Comparison of ENCODE assay signal across 28 mouse cellular contexts in the genomic region with DNA sequence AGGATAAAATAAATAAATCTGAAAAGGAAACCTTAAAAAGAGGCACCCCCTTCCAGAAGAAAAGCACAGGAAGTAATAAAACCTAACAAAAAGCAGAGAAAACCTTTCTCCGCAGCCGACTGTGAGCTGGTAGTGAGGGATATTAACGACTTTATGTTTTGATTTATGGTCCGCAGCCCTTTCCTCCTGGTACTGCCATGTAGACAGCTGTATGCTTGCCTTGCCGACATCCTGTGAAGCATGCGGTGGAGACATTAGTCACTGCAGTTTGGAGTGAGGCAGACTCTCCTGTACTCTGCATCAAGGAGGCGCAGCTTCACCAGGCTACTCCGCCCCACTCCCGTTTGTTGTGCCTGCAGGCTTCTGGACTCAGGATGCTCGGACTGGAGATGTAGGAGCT. TPM values are rescaled to one million over a fixed set of nuclear protein-coding genes. Genes with fewer than 3 reads are reported as not detected.
DNase-seq lines count a peak whose midpoint lies in the region; ATAC-seq and TF ChIP-seq lines count a peak whose summit lies in the region.
"Had no signal": no experiment of that assay in that cellular context is flagged by ENCODE, and none has a peak within 500 bp of the region (broad histone marks: within the 10 kb centered on the region; RNA-seq: fewer than 3 reads in every experiment).

No protein-coding gene starts in this region.

- WGBS in limb, embryonic 10.5 days, result 48% methylated on average over 10 of the region's 10 CpGs
- WGBS in limb, embryonic 14.5 days, result 19% methylated on average over 10 of the region's 10 CpGs
- 67% methylated on average over 10 of the region's 10 CpGs for WGBS in hindbrain, embryonic 13.5 days

- H3K4me3 ChIP-seq in limb, embryonic 10.5 days, result no peak overlapping the region
- H3K4me3 ChIP-seq in limb, embryonic 14.5 days (replicated peaks; ENCODE audit: low read length), result no peak overlapping the region
- H3K4me3 ChIP-seq in hindbrain, embryonic 13.5 days, result no peak overlapping the region
- H3K4me3 ChIP-seq: embryonic facial prominence, embryonic 10.5 days; embryonic facial prominence, embryonic 12.5 days; erythroblast, embryonic 14.5 days; forebrain, embryonic 10.5 days; forebrain, embryonic 12.5 days had no signal

- H3K27ac ChIP-seq in limb, embryonic 10.5 days, result 0 out of 2 replicates have a peak overlapping the region, but pooled peaks have one; percentile 25
- H3K27ac ChIP-seq in limb, embryonic 14.5 days (replicated peaks; ENCODE audit: low read depth, low read length), result no peak overlapping the region
- H3K27ac ChIP-seq in hindbrain, embryonic 13.5 days, result no peak overlapping the region
- H3K27ac ChIP-seq: embryonic facial prominence, embryonic 10.5 days; embryonic facial prominence, embryonic 12.5 days; forebrain, embryonic 10.5 days; forebrain, embryonic 12.5 days had no signal

- no peak for TF ChIP-seq POLR2A in limb, embryonic 14.5 days (IDR thresholded peaks at IDR 0.05; ENCODE audit: borderline replicate concordance, extremely low read depth, insufficient read depth, insufficient read length)

- DNase-seq in ES-CJ7 (ENCODE audit: low read depth, low spot score) (peak; percentile 9), ZHBTc4 (ENCODE audit: low read depth, low spot score) (peak; percentile 16)
- DNase-seq in limb, embryonic 10.5 days (ENCODE audit: low spot score), result peak; percentile 41
- no peak for DNase-seq in limb, embryonic 14.5 days (ENCODE audit: low spot score)
- no peak for DNase-seq in adrenal gland, postnatal 10 days
- DNase-seq in gastrocnemius, adult 18-20 months (ENCODE audit: low spot score), result no peak
- DNase-seq in layer of hippocampus, postnatal 36 days, result no peak
- DNase-seq: adrenal gland, adult 2 months; adrenal gland, postnatal 14 days; adrenal gland, postnatal 36 days; cerebellum, adult 11-12 months; cerebellum, adult 2 months; cerebellum, adult 9-10 months; cerebellum, postnatal 10 days; cerebellum, postnatal 25 days had no signal

- no peaks in the 10 kb centered on the region for H3K36me3 ChIP-seq in limb, embryonic 10.5 days
- H3K36me3 ChIP-seq in limb, embryonic 14.5 days (ENCODE audit: control insufficient read depth, insufficient read depth, low read length), result no peaks in the 10 kb centered on the region
- H3K36me3 ChIP-seq in hindbrain, embryonic 13.5 days, result no peaks in the 10 kb centered on the region
- H3K36me3 ChIP-seq: embryonic facial prominence, embryonic 10.5 days; embryonic facial prominence, embryonic 12.5 days; forebrain, embryonic 10.5 days; forebrain, embryonic 12.5 days; G1E had no signal

- no peaks in the 10 kb centered on the region for H3K27me3 ChIP-seq in limb, embryonic 10.5 days (ENCODE audit: low read depth, poor library complexity, severe bottlenecking)
- H3K27me3 ChIP-seq in limb, embryonic 14.5 days (ENCODE audit: control insufficient read depth, insufficient read depth, low read length), result no peaks in the 10 kb centered on the region
- no peaks in the 10 kb centered on the region for H3K27me3 ChIP-seq in hindbrain, embryonic 13.5 days
- H3K27me3 ChIP-seq: embryonic facial prominence, embryonic 12.5 days; forebrain, embryonic 12.5 days had no signal

- H3K4me2 ChIP-seq in limb, embryonic 14.5 days (replicated peaks; ENCODE audit: low read depth, low read length, severe bottlenecking), result no peak overlapping the region
- H3K4me2 ChIP-seq in hindbrain, embryonic 13.5 days, result no peak overlapping the region
- H3K4me2 ChIP-seq: embryonic facial prominence, embryonic 12.5 days; forebrain, embryonic 12.5 days had no signal

- 0 out of 2 replicates have a peak overlapping the region, but pooled peaks have one; percentile 25 for H3K9ac ChIP-seq in limb, embryonic 14.5 days (ENCODE audit: low read depth, low read length, severe bottlenecking)
- H3K9ac ChIP-seq in hindbrain, embryonic 13.5 days, result no peak overlapping the region
- H3K9ac ChIP-seq: embryonic facial prominence, embryonic 12.5 days; forebrain, embryonic 12.5 days had no signal

- H3K9me3 ChIP-seq in limb, embryonic 10.5 days (replicated peaks), result no peaks in the 10 kb centered on the region
- H3K9me3 ChIP-seq in limb, embryonic 14.5 days (ENCODE audit: control insufficient read depth, low read length), result no peaks in the 10 kb centered on the region
- H3K9me3 ChIP-seq in hindbrain, embryonic 13.5 days, result no peaks in the 10 kb centered on the region
- H3K9me3 ChIP-seq: embryonic facial prominence, embryonic 10.5 days; embryonic facial prominence, embryonic 12.5 days; forebrain, embryonic 10.5 days; forebrain, embryonic 12.5 days; G1E had no signal

- ATAC-seq in limb, embryonic 14.5 days (ENCODE audit: low FRiP score, low read depth), result no peak
- ATAC-seq in hindbrain, embryonic 13.5 days (ENCODE audit: low FRiP score), result no peak
- ATAC-seq: forebrain, embryonic 14.5 days; forebrain, embryonic 16.5 days; Patski had no signal

- peaks cover 18% of the 10 kb centered on the region for H3K4me1 ChIP-seq in limb, embryonic 10.5 days
- 0 out of 2 replicates have a peak, but pooled peaks cover 4% of the 10 kb centered on the region for H3K4me1 ChIP-seq in limb, embryonic 14.5 days (ENCODE audit: control insufficient read depth, insufficient read depth, low read length)
- no peaks in the 10 kb centered on the region for H3K4me1 ChIP-seq in hindbrain, embryonic 13.5 days (replicated peaks)
- H3K4me1 ChIP-seq: embryonic facial prominence, embryonic 10.5 days; embryonic facial prominence, embryonic 12.5 days; forebrain, embryonic 10.5 days; forebrain, embryonic 12.5 days had no signal

RNA-seq across cellular contexts. Expression of gene Gm4894, which starts 25.8 kb away (rescaled TPM):
- not detected in 2 replicates for polyA plus RNA-seq in limb, embryonic 10.5 days (2016; fragmentation: Nextera tagmentation; extraction: Ambion mirVana)
- not detected in 2 replicates for polyA plus RNA-seq in limb, embryonic 14.5 days (2012; rRNA removed)
- polyA plus RNA-seq in limb, embryonic 14.5 days (2014; fragmentation: Nextera tagmentation; extraction: Ambion mirVana), result not detected in 2 replicates
- polyA plus RNA-seq in hindbrain, embryonic 13.5 days (2015; fragmentation: Nextera tagmentation; extraction: Ambion mirVana), result not detected in 2 replicates
- not detected for total RNA-seq in adrenal gland, postnatal 10 days (2021)
- total RNA-seq in gastrocnemius, adult 18-20 months (2021), result not detected
- total RNA-seq in layer of hippocampus, postnatal 36 days (2021), result not detected
- total RNA-seq: adrenal gland, adult 2 months; adrenal gland, postnatal 14 days; adrenal gland, postnatal 36 days had no signal
- polyA plus RNA-seq: adrenal gland, adult 2 months; C2C12; cerebellum, adult 2 months; cortical plate, adult 2 months; embryonic facial prominence, embryonic 10.5 days; embryonic facial prominence, embryonic 12.5 days; embryonic facial prominence, embryonic 14.5 days; erythroblast, embryonic 14.5 days; forebrain, embryonic 10.5 days; forebrain, embryonic 12.5 days; forebrain, embryonic 14.5 days; forebrain, embryonic 16.5 days; G1E; Patski had no signal

Comparison
In these comparisons a context has a peak if more than half of its experiments do, and no peak if none do; other contexts are left out.
1. DNase-seq: peak in ES-CJ7 (single experiment), ZHBTc4 (single experiment) and limb, embryonic 10.5 days (single experiment); none in limb, embryonic 14.5 days (single experiment), adrenal gland, postnatal 10 days (single experiment), gastrocnemius, adult 18-20 months (single experiment) and layer of hippocampus, postnatal 36 days (0 of 2).